Mouse (Mus musculus) lung, adult 2 months (tissue): ENCODE measurements around the gene Nars2.

Experiments used
- CTCF ChIP-seq: fragments of 200-500 bp; IDR thresholded peaks from 2 replicates; pipeline ENCODE4 v1.5.1; 2011; ENCODE audit warnings: mild to moderate bottlenecking, low read length, control low read depth; ENCODE audit not compliant: insufficient read depth
- POLR2A ChIP-seq: fragments of 200-500 bp; IDR thresholded peaks from 2 replicates; pipeline ENCODE4 v1.6.1; 2011; ENCODE audit warnings: low read depth, mild to moderate bottlenecking, control low read depth, low read length, borderline replicate concordance; ENCODE audit errors: extremely low read depth

GRCm38 (mm10) chr7:96967188-96967587 lies 15.9 kb downstream of the Nars2 start:
- TF ChIP-seq CTCF, result no peak
- no peak for TF ChIP-seq POLR2A
